Mouse (Mus musculus): ENCODE measurements around the gene Ccdc62. TPM values are rescaled to one million over a fixed set of nuclear protein-coding genes. Genes with fewer than 3 reads are reported as not detected.

Ccdc62 gene
- 2.0 and 2.7 TPM in 2 replicates for polyA plus RNA-seq (2012; rRNA removed)
- 3.4 and 3.7 TPM in 2 replicates for polyA plus RNA-seq (2014; fragmentation: Nextera tagmentation; extraction: Ambion mirVana)

- Histone ChIP-seq H3K4me2 (ENCODE audit: low read depth) (peak within 1 kb of the TSS; percentile 88), H3K36me3 (replicated peaks; ENCODE audit: control insufficient read depth, insufficient read depth, low read depth) (peaks cover 10% of the 10 kb centered on the region), H3K27ac (peak within 1 kb of the TSS; percentile 80), H3K4me3 (ENCODE audit: insufficient read depth in 1 of 2, low read depth in 2 of 2, low read length in 2 of 2) (peak within 1 kb of the TSS; percentile 76 to 94), H3K27me3 (ENCODE audit: control insufficient read depth, insufficient read depth, low read length) (no peaks in the 10 kb centered on the region), H3K4me1 (replicated peaks; ENCODE audit: control insufficient read depth in 2 of 2, insufficient read depth in 2 of 2, low read length in 1 of 2) (peaks cover 0 to 16% of the 10 kb centered on the region in 2 experiments), H3K9ac (replicated peaks) (peak within 1 kb of the TSS; percentile 97), H3K9me3 (ENCODE audit: control insufficient read depth, low read length) (no peaks in the 10 kb centered on the region)
- ATAC-seq (ENCODE audit: insufficient read depth): peak; percentile 94
- WGBS (ENCODE audit: insufficient replicate concordance): under 1% methylated on average over 56 of the region's 56 CpGs
- TF ChIP-seq EP300 (IDR thresholded peaks at IDR 0.05; ENCODE audit: low read depth): peak; percentile 60; the same call in 1 of the 2 replicates
- no peak for TF ChIP-seq CTCF (IDR thresholded peaks at IDR 0.05; ENCODE audit: low read depth)
- peak; percentile 91 to 93 (median 92) for DNase-seq (ENCODE audit: low read depth in 3 of 3, low spot score in 3 of 3)
Observed at GRCm38 (mm10) chr5:123930508-123930989, at the start of gene Ccdc62. TSS of gene Ccdc62 (plus strand) at chr5:123930679.

GRCm38 (mm10) chr5:123880778-123881177 lies 49.7 kb upstream of the Ccdc62 start:
- WGBS (ENCODE audit: insufficient replicate concordance): 65% methylated on average over 14 of the region's 14 CpGs
- ATAC-seq (ENCODE audit: insufficient read depth) (no peak), DNase-seq (ENCODE audit: low read depth in 3 of 3, low spot score in 3 of 3) (no peak)
- Histone ChIP-seq H3K9ac (replicated peaks) (no peak overlapping the region), H3K4me1 (replicated peaks; ENCODE audit: control insufficient read depth in 2 of 2, insufficient read depth in 2 of 2, low read length in 1 of 2) (no peaks in the 10 kb centered on the region; a peak in 1 of 4 replicates), H3K27me3 (ENCODE audit: control insufficient read depth, insufficient read depth, low read length) (no peaks in the 10 kb centered on the region), H3K36me3 (replicated peaks; ENCODE audit: control insufficient read depth, insufficient read depth, low read depth) (no peaks in the 10 kb centered on the region), H3K4me2 (ENCODE audit: low read depth) (no peak overlapping the region), H3K4me3 (ENCODE audit: insufficient read depth in 1 of 2, low read depth in 2 of 2, low read length in 2 of 2) (no peak overlapping the region), H3K9me3 (ENCODE audit: control insufficient read depth, low read length) (no peaks in the 10 kb centered on the region), H3K27ac (no peak overlapping the region)
- TF ChIP-seq CTCF (IDR thresholded peaks at IDR 0.05; ENCODE audit: low read depth) (peak; percentile 25; the same call in 1 of the 2 replicates), EP300 (IDR thresholded peaks at IDR 0.05; ENCODE audit: low read depth) (no peak)

- no peak for TF ChIP-seq EP300 (IDR thresholded peaks at IDR 0.05; ENCODE audit: low read depth)
- no peak for TF ChIP-seq CTCF (IDR thresholded peaks at IDR 0.05; ENCODE audit: low read depth)
- H3K9ac ChIP-seq (replicated peaks): no peak overlapping the region
- no peaks in the 10 kb centered on the region for H3K27me3 ChIP-seq (ENCODE audit: control insufficient read depth, insufficient read depth, low read length)
- H3K4me2 ChIP-seq (ENCODE audit: low read depth): no peak overlapping the region
- H3K27ac ChIP-seq: no peak overlapping the region
- no peaks in the 10 kb centered on the region for H3K9me3 ChIP-seq (ENCODE audit: control insufficient read depth, low read length)
- WGBS (ENCODE audit: insufficient replicate concordance): 56% methylated on average over 7 of the region's 7 CpGs
- ATAC-seq (ENCODE audit: insufficient read depth) (no peak), DNase-seq (ENCODE audit: low read depth in 3 of 3, low spot score in 3 of 3) (no peak)
- H3K4me3 ChIP-seq (ENCODE audit: insufficient read depth in 1 of 2, low read depth in 2 of 2, low read length in 2 of 2): no peak overlapping the region
- H3K36me3 ChIP-seq (replicated peaks; ENCODE audit: control insufficient read depth, insufficient read depth, low read depth): no peaks in the 10 kb centered on the region
- no peaks in the 10 kb centered on the region; a peak in 1 of 4 replicates for H3K4me1 ChIP-seq (replicated peaks; ENCODE audit: control insufficient read depth in 2 of 2, insufficient read depth in 2 of 2, low read length in 1 of 2)
Observed at GRCm38 (mm10) chr5:123883891-123884290, 46.6 kb upstream of the Ccdc62 start.

- H3K9me3 ChIP-seq (ENCODE audit: control insufficient read depth, low read length): no peaks in the 10 kb centered on the region
- no peak for TF ChIP-seq EP300 (IDR thresholded peaks at IDR 0.05; ENCODE audit: low read depth)
- TF ChIP-seq CTCF (IDR thresholded peaks at IDR 0.05; ENCODE audit: low read depth): no peak
- H3K4me1 ChIP-seq (replicated peaks; ENCODE audit: control insufficient read depth in 2 of 2, insufficient read depth in 2 of 2, low read length in 1 of 2): no peaks in the 10 kb centered on the region; a peak in 1 of 4 replicates
- H3K4me2 ChIP-seq (ENCODE audit: low read depth): no peak overlapping the region
- DNase-seq (ENCODE audit: low read depth in 3 of 3, low spot score in 3 of 3) (no peak), ATAC-seq (ENCODE audit: insufficient read depth) (no peak)
- 37% methylated on average over 10 of the region's 10 CpGs for WGBS (ENCODE audit: insufficient replicate concordance)
- H3K4me3 ChIP-seq (ENCODE audit: insufficient read depth in 1 of 2, low read depth in 2 of 2, low read length in 2 of 2): no peak overlapping the region
- H3K27me3 ChIP-seq (ENCODE audit: control insufficient read depth, insufficient read depth, low read length): no peaks in the 10 kb centered on the region
- H3K9ac ChIP-seq (replicated peaks): no peak overlapping the region
- H3K27ac ChIP-seq: no peak overlapping the region
- H3K36me3 ChIP-seq (replicated peaks; ENCODE audit: control insufficient read depth, insufficient read depth, low read depth): no peaks in the 10 kb centered on the region
Observed at GRCm38 (mm10) chr5:123884332-123884731, 46.1 kb upstream of the Ccdc62 start.

- no peak for DNase-seq (ENCODE audit: low read depth in 3 of 3, low spot score in 3 of 3)
- TF ChIP-seq EP300 (IDR thresholded peaks at IDR 0.05; ENCODE audit: low read depth): no peak
- TF ChIP-seq CTCF (IDR thresholded peaks at IDR 0.05; ENCODE audit: low read depth): no peak
- Histone ChIP-seq H3K27ac (no peak overlapping the region), H3K4me1 (replicated peaks; ENCODE audit: control insufficient read depth in 2 of 2, insufficient read depth in 2 of 2, low read length in 1 of 2) (no peaks in the 10 kb centered on the region; a peak in 2 of 4 replicates), H3K36me3 (replicated peaks; ENCODE audit: control insufficient read depth, insufficient read depth, low read depth) (no peaks in the 10 kb centered on the region), H3K27me3 (ENCODE audit: control insufficient read depth, insufficient read depth, low read length) (no peaks in the 10 kb centered on the region), H3K9ac (replicated peaks) (no peak overlapping the region), H3K9me3 (ENCODE audit: control insufficient read depth, low read length) (no peaks in the 10 kb centered on the region), H3K4me2 (ENCODE audit: low read depth) (no peak overlapping the region), H3K4me3 (ENCODE audit: insufficient read depth in 1 of 2, low read depth in 2 of 2, low read length in 2 of 2) (no peak overlapping the region)
- no peak for ATAC-seq (ENCODE audit: insufficient read depth)
- 48% methylated on average over 3 of the region's 3 CpGs for WGBS (ENCODE audit: insufficient replicate concordance)
Observed at GRCm38 (mm10) chr5:123886365-123886764, 44.1 kb upstream of the Ccdc62 start.

Data from liver, embryonic 14.5 days (tissue).